Mouse (Mus musculus) heart, embryonic 16.5 days (tissue): Measurements from ENCODE around the gene Uqcr10. TPM values are rescaled to one million over a fixed set of nuclear protein-coding genes. Genes with fewer than 3 reads are reported as not detected.

ENCODE experiments used
- ATAC-seq: fragments of 200-750 bp; cut with Nextera tagmentation; replicated peaks from 2 replicates; pipeline ENCODE4 v1.8.0; 2017; ENCODE audit warnings: moderate number of reproducible peaks; ENCODE audit not compliant: insufficient read depth, low FRiP score; ENCODE audit errors: extremely low read depth
- H3K27ac ChIP-seq: fragments of 300-500 bp; sonication (generic); 2 replicates; pipeline ENCODE4 v1.5.1; 2014; ENCODE audit warnings: mild to moderate bottlenecking, low read length, control low read depth, moderate library complexity
- H3K27me3 ChIP-seq: fragments of 300-500 bp; sonication (generic); 2 replicates; pipeline ENCODE4 v1.6.1; 2014; ENCODE audit warnings: low read length, mixed read lengths; ENCODE audit not compliant: control insufficient read depth, insufficient read depth
- H3K36me3 ChIP-seq: fragments of 300-500 bp; sonication (generic); 2 replicates; pipeline ENCODE4 v1.6.1; 2014; ENCODE audit not compliant: control insufficient read depth, insufficient read depth
- H3K4me1 ChIP-seq: fragments of 300-500 bp; sonication (generic); 2 replicates; pipeline ENCODE4 v1.6.1; 2014; ENCODE audit warnings: low read length, mixed read lengths; ENCODE audit not compliant: control insufficient read depth, insufficient read depth
- H3K4me2 ChIP-seq: fragments of 300-500 bp; sonication (generic); 2 replicates; pipeline ENCODE4 v1.6.1; 2014; ENCODE audit warnings: low read depth, mild to moderate bottlenecking, control low read depth, low read length
- H3K4me3 ChIP-seq: fragments of 300-500 bp; sonication (generic); 2 replicates; pipeline ENCODE4 v1.5.1; 2014; ENCODE audit warnings: mild to moderate bottlenecking, control low read depth, low read length
- H3K9ac ChIP-seq: fragments of 300-500 bp; sonication (generic); 2 replicates; pipeline ENCODE4 v1.6.1; 2014; ENCODE audit warnings: low read length, control low read depth
- H3K9me3 ChIP-seq: fragments of 300-500 bp; sonication (generic); replicated peaks from 2 replicates; pipeline ENCODE4 v1.6.1; 2016; ENCODE audit warnings: low read length; ENCODE audit not compliant: control insufficient read depth
- WGBS: fragments of 180-500 bp; shearing (Covaris S2); extraction: QIAGEN DNeasy Blood & Tissue Kit; methylation state at CpG from one replicate; pipeline ENCODE4 v1.1.7; 2014; 5-methylcytosine and 5-hydroxymethylcytosine counted together
- polyA plus RNA-seq: library from polyadenylated mRNA; unstranded; fragments of >200 nt; fragmentation: Nextera tagmentation; extraction: Ambion mirVana; gene quantifications from 2 replicates; pipeline ENCODE4 v1.2.1, GENCODE M21; 2015

Gene Uqcr10
- polyA plus RNA-seq, 1 experiment from 2014 or later, result 1,930 TPM

- WGBS, result 3% methylated on average over 12 of the region's 12 CpGs
- H3K9ac ChIP-seq, result peak overlapping the region; percentile 88
- peaks cover 9% of the 10 kb centered on the region for H3K4me1 ChIP-seq
- H3K4me3 ChIP-seq, result peak overlapping the region; percentile 71
- ATAC-seq, result peak; percentile 19
- H3K9me3 ChIP-seq, result no peaks in the 10 kb centered on the region
- H3K4me2 ChIP-seq, result peak overlapping the region; percentile 77
- peak overlapping the region; percentile 90 for H3K27ac ChIP-seq
- no peaks in the 10 kb centered on the region for H3K27me3 ChIP-seq
- H3K36me3 ChIP-seq, result peaks cover 16% of the 10 kb centered on the region
Observed at GRCm38 (mm10) chr11:4703688-4704071, 462 bp downstream of the Uqcr10 start.

DNA sequence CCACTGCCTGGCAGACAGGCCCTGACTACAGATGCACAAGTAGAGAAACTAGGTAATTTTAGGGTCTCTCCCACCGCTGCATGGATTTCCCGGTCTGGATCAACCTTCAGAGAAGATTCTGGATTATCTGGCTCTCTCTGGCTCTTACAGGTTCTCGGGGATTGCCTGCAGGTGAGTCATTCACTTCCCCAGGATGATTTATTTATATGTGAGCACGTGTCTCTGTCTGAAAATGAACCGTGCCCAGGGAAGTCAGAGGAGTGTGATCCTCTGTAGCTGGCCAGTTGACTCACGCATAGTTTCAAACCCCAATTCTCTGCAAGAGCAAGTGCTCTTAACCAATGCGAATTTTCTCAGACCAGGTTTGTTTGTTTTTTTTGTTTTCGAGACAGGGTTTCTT lies 3.4 kb downstream of the Uqcr10 start:
- Histone ChIP-seq H3K4me3 (no peak overlapping the region), H3K4me2 (no peak overlapping the region), H3K36me3 (peaks cover 16% of the 10 kb centered on the region), H3K4me1 (peaks cover 9% of the 10 kb centered on the region), H3K27me3 (no peaks in the 10 kb centered on the region), H3K9ac (no peak overlapping the region), H3K27ac (no peak overlapping the region), H3K9me3 (no peaks in the 10 kb centered on the region)
- 84% methylated on average over 8 of the region's 8 CpGs for WGBS
- no peak for ATAC-seq

GRCm38 (mm10) chr11:4697043-4697983 lies 6.8 kb downstream of the Uqcr10 start:
- Histone ChIP-seq H3K9ac (no peak overlapping the region), H3K27ac (no peak overlapping the region), H3K4me1 (no peaks in the 10 kb centered on the region), H3K27me3 (no peaks in the 10 kb centered on the region), H3K36me3 (peaks cover 16% of the 10 kb centered on the region), H3K4me3 (no peak overlapping the region), H3K9me3 (no peaks in the 10 kb centered on the region), H3K4me2 (no peak overlapping the region)
- 32% methylated on average over 7 of the region's 7 CpGs for WGBS
- no peak for ATAC-seq

- no peak overlapping the region for H3K4me2 ChIP-seq
- H3K4me3 ChIP-seq, result no peak overlapping the region
- no peak overlapping the region for H3K27ac ChIP-seq
- no peak for ATAC-seq
- H3K36me3 ChIP-seq, result no peaks in the 10 kb centered on the region
- H3K27me3 ChIP-seq, result no peaks in the 10 kb centered on the region
- no peaks in the 10 kb centered on the region for H3K4me1 ChIP-seq
- WGBS, result 88% methylated on average over 11 of the region's 11 CpGs
- H3K9ac ChIP-seq, result no peak overlapping the region
- H3K9me3 ChIP-seq, result no peaks in the 10 kb centered on the region
Observed at GRCm38 (mm10) chr11:4692162-4692561, 12.0 kb downstream of the Uqcr10 start.

DNA sequence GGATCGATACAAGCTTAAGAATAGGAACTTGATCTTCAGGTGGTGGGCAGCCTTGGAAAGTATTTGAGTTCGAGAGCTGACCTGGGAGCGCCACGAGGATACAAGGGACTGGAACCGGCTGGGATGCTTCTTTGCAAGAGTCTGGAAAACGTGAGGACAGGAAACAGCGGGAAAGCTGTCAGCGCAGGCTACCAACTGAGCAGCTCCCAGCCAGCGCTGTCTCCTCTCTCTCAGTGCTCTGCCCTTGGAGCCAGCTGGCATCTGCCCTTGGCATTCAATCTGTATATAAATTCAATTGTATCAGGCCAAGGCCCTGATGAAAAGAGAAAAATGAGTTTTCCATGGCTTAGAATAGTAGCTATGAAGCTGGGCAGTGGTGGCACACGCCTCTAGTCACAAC lies 12.9 kb downstream of the Uqcr10 start:
- Histone ChIP-seq H3K27me3 (no peaks in the 10 kb centered on the region), H3K9ac (no peak overlapping the region), H3K27ac (no peak overlapping the region), H3K36me3 (no peaks in the 10 kb centered on the region), H3K9me3 (no peaks in the 10 kb centered on the region), H3K4me1 (no peaks in the 10 kb centered on the region), H3K4me3 (no peak overlapping the region), H3K4me2 (no peak overlapping the region)
- 43% methylated on average over 10 of the region's 10 CpGs for whole genome bisulfite sequencing
- no peak for ATAC-seq

DNA sequence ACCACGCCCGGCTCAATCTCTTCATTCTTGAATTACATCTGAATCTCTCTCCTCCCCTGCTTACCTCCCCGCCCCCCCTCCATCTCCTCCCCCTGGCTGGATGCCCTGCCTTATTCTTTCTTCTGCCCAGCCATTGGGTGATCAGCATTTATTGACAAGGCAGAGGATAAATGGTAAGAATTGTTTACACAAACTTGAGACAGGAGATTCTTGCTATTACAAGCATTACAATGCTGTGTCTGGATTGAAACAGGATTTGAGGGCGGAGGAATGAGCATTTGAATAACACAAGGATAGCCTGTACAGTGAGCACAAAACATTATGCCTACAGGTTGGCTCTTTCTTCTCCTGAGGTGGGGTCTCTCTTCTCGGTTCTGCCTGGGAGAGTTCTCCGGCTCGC lies 13.8 kb downstream of the Uqcr10 start:
- H3K36me3 ChIP-seq, result no peaks in the 10 kb centered on the region
- peaks cover 2% of the 10 kb centered on the region for H3K4me1 ChIP-seq
- H3K9ac ChIP-seq, result no peak overlapping the region
- WGBS, result 82% methylated on average over 7 of the region's 7 CpGs
- H3K4me2 ChIP-seq, result no peak overlapping the region
- H3K27me3 ChIP-seq, result no peaks in the 10 kb centered on the region
- no peak overlapping the region for H3K27ac ChIP-seq
- no peak for ATAC-seq
- no peak overlapping the region for H3K4me3 ChIP-seq
- no peaks in the 10 kb centered on the region for H3K9me3 ChIP-seq

DNA sequence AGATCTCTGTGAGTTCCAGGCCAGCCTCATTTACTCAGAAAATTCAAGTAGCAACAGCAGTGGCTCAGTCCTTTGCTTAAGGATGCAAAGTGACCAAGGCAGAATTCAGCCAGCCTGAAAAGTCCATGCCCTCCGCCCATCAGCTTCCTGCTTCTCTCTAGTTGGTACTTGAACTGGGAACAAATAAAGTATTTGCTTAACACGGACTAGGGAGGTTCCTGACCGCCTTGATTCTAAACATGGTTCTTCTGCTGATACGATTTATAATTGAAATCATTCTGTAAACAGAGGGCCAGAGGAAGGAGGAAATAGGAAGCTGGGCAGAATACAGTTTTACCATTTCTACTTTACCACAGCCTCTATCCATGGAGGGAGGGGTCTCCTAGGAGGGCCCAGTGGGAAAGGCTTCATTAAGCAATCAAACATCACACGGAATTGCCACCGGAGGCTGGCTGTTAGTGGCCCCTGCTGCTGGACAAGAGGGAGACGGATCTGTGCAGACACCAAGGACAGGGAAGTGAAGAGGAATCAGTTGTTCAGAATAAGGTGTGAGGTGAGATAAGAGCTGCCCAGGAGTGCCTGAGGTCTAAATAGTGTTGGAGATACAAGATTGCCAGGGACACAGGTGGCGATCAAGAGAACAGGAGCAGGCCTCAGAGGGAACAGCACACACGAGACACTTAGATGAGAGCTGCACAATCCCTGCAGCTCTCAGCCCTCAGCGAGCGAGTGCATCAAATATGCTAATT lies 15.3 kb downstream of the Uqcr10 start:
- Histone ChIP-seq H3K36me3 (no peaks in the 10 kb centered on the region), H3K9ac (no peak overlapping the region), H3K4me2 (no peak overlapping the region), H3K27ac (no peak overlapping the region), H3K4me1 (peaks cover 6% of the 10 kb centered on the region), H3K4me3 (no peak overlapping the region), H3K9me3 (no peaks in the 10 kb centered on the region), H3K27me3 (no peaks in the 10 kb centered on the region)
- no peak for ATAC-seq
- WGBS, result 62% methylated on average over 11 of the region's 11 CpGs

DNA sequence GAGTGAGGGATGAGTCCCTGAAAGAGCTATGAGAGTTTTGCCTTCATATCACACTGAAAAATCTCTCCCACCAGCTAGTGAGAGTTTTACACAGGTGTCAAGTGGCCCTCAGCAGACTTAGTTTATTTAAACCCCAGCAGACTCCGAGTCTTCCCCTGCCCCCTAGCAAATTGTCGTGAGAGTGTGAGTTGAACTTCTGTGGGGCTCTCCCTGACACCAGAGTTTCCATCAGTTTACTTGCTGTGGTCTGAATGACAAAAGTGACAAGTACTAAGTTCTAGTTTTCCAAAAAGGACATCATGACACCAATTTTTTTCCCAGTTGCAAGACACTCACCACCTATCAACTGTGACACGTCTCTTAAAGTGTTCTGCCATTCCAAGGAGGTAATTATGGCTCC lies 16.3 kb downstream of the Uqcr10 start:
- Histone ChIP-seq H3K4me3 (no peak overlapping the region), H3K9ac (no peak overlapping the region), H3K27me3 (no peaks in the 10 kb centered on the region), H3K9me3 (no peaks in the 10 kb centered on the region), H3K4me1 (peaks cover 6% of the 10 kb centered on the region), H3K4me2 (no peak overlapping the region), H3K27ac (no peak overlapping the region), H3K36me3 (peaks cover 6% of the 10 kb centered on the region)
- no peak for ATAC-seq
- 52% methylated on average over 3 of the region's 3 CpGs for WGBS

DNA sequence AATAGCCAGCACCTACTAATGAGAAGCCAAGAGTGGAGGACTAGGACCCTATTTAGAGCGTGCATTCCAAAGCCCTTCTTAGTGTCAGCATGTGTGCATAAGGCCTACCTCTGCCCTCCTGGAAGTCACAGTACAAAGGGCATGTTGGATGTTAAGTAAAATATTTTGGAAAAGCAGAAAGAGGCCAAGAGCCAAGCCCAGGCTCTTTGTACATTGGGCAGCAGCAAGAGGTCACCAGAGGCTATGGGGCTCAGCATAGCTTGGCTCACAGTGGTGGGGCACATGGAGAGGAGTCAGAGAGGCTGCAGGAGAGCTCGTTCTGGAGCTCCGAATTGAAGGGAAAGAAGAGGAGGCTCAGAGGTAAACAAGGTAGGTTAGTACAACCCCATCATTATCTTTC lies 17.1 kb downstream of the Uqcr10 start:
- 78% methylated on average over 3 of the region's 3 CpGs for WGBS
- no peaks in the 10 kb centered on the region for H3K27me3 ChIP-seq
- H3K4me2 ChIP-seq, result no peak overlapping the region
- H3K4me3 ChIP-seq, result no peak overlapping the region
- peaks cover 7% of the 10 kb centered on the region for H3K36me3 ChIP-seq
- H3K9me3 ChIP-seq, result no peaks in the 10 kb centered on the region
- H3K27ac ChIP-seq, result no peak overlapping the region
- H3K9ac ChIP-seq, result no peak overlapping the region
- H3K4me1 ChIP-seq, result peaks cover 6% of the 10 kb centered on the region
- no peak for ATAC-seq
